Mouse (Mus musculus): Measurements from ENCODE around the gene Hdhd3.

Hdhd3 gene

GRCm38 (mm10) chr4:62503374-62503970, at the start of gene Hdhd3:
Gene Hdhd3, minus strand, starts transcription at chr4:62503467.
- no peak for DNase-seq (ENCODE audit: low read depth)

- no peak for DNase-seq (ENCODE audit: low read depth)
Observed at GRCm38 (mm10) chr4:62551966-62552365, 48.7 kb upstream of the Hdhd3 start.

- DNase-seq (ENCODE audit: low read depth), result no peak
Observed at GRCm38 (mm10) chr4:62544801-62545200, 41.5 kb upstream of the Hdhd3 start.

DNA sequence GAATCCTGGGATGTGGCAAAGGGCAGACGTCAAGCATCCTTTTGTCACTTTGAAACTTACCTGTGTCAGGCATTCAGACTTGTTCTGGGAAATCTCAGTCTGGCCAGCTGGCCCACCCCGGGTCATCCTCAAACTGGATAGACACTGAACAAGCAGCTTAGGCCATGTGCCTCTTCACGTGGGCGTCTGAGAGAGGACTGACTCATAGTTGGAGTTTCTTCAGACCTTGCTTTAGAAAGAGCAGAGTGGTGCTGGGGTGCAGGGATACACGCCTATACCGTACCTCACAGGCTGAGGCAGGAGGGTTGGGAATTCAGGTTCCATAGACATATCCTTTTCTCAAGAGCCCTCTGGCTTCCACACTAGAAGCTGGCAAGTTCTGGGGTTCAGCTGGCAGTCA, 40.5 kb upstream of the Hdhd3 start:
- no peak for DNase-seq (ENCODE audit: low read depth)

GRCm38 (mm10) chr4:62541802-62542201, 38.5 kb upstream of the Hdhd3 start:
- DNase-seq (ENCODE audit: low read depth), result no peak

DNA sequence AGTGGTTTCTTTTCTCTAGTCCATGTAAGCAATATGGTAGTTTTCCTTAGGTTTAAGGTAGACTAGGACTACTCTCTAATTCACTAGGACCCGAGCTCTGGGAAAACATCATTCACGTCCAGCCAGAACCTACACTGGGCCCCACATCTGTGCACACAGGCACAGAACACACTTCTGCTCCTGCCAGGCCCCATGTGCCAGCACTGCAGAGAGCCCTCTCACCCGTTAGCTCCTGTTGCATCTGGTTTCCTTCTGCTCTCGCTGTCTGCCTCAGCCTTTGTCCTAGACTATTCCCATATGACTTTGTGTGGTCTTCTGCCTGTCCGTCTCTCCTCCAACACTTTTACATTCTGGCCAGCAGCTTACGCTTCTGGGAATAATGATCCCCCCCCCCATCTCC, 30.5 kb upstream of the Hdhd3 start:
- DNase-seq (ENCODE audit: low read depth), result no peak

DNA sequence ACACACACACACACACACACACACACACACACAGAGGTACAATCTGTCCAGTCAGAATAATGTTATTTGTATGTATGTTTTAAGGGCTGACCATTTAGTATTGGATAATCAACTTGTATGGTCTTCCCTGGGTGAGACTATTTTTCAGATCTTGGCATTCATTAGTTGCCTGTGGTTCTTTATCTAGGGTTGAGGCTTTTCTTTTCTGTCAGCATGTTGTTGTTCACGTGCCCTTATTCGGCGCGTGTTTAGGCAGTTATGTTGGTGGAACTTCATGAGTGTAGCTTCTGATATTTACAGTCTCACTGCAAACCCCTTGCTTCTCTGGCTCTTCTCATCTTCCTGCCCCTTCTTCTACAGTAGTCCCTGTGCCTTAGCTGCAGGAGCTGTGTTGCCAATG, 24.4 kb upstream of the Hdhd3 start:
- no peak for DNase-seq (ENCODE audit: low read depth)

DNA sequence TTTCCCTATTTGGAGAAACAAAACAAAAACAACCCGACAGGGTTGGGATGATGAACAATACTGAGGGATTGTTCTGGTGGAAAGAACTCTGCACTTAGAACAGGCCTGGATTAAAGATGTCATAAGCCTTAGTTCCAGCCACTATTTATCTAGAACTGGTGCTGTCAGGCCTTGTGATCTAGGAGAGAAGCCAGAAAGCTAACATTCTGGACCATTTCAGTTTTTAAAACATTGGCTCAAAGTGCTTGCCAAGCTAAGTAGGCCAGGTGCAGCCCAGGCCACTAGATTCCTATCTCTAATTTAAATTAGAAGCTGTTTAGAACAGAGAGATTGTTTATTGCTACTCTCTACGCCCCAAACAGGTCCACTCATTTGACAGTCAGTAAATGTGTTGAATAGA, 23.0 kb upstream of the Hdhd3 start:
- DNase-seq (ENCODE audit: low read depth), result no peak

GRCm38 (mm10) chr4:62525489-62525811, 22.2 kb upstream of the Hdhd3 start:
- no peak for DNase-seq (ENCODE audit: low read depth)

GRCm38 (mm10) chr4:62524651-62525488, 21.6 kb upstream of the Hdhd3 start, which contains the start of the genes Pole3 and 4933430I17Rik:
Gene Pole3, minus strand, starts transcription at chr4:62525068.
Gene 4933430I17Rik, plus strand, starts transcription at chr4:62525369.
- DNase-seq (ENCODE audit: low read depth), result peak; percentile 96

DNA sequence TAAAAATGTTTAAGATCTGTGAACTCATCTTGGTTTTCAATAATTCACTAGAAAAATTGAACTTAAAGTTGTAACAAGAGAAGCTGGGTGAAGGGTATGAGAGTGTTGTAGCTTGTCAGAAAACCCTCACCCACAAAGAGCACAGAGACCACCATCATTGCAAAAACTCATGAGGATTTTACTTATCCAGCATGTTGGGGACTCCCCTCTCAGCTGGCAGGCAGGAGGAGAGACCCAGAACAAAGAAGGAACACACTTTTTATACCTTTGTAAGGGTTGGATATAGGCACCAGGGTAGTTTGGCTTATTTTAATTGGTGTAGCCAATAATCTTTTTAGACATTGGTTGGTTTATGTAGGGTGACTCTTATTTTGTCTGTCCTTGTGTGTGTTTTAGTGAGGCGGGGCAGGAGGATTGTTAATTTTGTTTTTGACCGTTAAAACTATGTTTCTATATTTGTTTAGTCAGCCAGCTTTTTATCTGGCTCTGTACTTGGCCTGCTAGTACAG, 17.7 kb upstream of the Hdhd3 start:
- DNase-seq (ENCODE audit: low read depth), result no peak

DNA sequence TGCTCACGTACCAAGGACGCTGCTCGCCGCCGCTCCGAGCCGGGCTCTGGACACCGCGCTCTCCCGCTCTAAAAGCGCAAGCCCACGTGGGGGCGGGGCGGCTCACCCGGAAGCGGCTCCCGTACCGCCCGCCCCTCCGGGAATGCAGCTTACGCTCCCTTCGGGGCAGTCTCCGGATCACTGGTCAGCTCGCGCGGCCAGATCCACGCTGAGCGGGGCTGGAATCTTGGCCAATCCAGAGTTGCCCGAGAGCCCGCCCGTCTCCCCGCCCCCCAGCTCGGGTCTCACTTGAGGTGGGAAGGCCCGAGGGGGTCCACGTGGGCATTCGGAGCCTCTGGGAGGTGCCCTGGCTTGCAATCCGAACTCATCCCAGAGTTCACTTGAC, 16.6 kb upstream of the Hdhd3 start, which contains the start of gene Alad:
Gene Alad (minus strand): TSS at position 70 of the 385 bp plus-strand sequence.
- DNase-seq (ENCODE audit: low read depth), result peak; percentile 86

DNA sequence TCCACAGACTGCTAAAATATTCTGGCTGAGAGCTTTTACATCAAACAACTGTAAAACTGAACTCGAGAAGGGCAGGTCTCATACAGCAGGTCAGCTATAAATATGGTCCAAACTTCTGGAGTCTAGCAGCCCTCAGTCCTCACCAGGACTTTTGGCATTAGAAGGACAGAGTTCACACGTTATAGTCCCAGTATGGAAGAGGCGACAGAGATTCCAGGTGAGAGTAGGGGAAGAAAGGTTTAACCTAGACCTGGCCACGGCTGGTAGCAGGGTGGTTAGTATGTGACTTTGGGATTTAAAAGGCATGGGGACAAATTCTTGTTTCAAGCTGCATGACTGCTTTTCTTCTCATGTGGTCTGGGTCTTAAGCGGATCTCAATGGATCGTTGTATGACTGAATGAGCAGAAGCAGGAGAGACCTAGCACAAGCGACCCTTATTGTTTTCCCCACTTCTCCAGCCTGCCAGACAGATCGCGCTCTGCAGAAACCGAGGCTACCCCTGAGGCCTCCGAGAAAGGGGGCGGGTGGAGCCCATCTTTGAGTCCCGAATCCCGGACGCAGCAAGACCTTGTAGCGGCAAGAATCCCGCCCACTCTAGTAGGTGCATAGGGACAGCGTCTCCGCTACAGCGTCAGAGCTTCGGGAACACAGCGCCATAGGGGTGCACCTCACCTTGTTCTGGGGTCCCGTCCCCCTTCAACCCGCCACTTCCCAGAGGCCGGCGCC, 16.0 kb upstream of the Hdhd3 start:
- DNase-seq (ENCODE audit: low read depth), result no peak

DNA sequence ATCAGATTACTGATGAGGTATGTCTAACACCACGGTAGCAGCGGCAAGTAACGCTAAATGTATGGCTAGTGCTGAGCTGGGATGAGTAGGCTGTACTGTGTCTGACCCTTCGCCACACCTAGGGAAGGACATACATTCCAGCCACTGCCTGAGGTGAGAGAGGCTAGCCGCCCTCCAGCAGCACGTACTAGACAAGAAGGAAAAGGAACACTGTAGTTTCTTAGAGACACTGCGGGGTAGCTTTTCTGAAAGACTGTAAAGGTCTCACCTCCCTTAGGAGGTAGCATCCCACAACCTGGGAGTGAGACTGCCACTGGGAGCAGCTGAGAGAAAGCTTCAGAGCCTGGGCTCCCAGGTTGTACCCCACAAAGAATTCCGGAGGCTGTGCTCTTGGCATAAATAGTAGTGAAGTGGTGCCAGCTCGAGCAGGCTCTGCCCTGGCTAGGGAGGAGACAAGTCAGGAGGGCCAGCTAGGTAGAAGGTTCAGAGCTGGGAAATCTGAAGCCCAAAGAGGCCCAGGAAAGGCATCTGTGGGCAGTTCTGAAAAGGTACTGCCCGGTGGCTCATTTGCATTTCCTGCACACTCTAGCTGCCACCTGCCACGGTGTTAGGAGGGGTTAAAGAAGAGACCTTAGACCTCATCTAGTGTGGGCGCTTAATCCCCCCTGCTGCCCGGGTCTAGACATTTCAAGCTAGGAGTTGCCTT, 15.3 kb upstream of the Hdhd3 start:
- DNase-seq (ENCODE audit: low read depth), result no peak

DNA sequence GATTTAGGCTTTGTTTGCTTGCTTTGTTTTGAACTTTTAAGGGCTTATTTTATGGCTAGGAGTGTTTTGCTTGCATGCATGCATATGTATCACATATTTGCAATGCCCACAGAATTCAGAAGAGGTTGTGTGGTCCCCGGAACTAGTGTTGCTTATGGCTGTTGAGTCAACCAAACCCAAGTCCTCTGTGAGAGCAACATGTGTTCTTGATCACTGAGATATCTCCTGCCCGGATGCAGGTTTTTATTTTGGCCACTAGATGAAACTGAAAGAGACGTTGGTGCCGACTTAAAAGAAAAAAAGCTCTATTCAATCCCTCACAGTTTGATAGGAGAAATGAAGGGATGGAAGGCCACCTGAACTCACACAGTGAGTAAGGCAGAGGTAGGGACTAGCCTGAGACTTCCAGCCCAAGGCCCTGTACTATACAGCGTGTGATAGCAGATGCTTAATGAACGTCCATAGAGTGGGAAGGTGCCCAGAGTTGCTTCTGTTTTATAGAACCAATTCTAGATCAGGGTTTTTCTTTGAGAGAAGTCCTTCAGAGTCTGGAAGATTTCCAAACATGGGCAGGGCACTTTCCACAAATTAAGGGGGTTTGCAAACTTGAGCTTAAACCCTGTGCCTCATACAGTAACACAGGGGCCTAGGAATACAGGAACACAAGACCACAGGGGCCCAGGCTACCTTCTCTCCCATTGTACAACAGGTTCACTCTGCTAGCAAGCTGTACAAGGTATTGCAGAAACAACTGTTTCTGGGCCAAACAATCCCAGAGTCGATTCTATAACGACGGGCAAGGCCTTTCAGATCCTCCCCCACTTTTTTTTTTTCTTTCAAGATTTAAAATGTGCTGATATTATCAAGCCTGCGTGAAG, 14.5 kb upstream of the Hdhd3 start:
- no peak for DNase-seq (ENCODE audit: low read depth)

DNA sequence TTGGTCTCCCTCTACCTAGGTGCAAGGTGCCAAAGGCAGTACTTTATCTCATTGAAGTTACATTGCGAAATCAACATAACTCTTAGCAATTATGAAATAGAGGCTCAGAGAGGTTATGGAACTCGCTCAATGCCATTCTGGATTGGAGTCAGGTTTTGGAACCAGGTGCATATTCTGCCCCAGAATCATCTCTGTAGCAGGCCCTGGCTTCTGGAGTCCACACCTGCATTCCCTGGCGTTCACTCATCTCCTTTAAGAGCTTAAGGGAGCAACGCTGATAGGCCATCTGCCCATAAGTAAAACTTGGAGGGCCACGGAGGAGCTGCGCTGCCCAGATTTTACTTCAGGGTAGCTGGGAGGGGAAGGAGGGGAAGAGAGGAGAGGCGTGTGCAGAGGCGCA, 13.8 kb upstream of the Hdhd3 start:
- no peak for DNase-seq (ENCODE audit: low read depth)

GRCm38 (mm10) chr4:62516579-62516978, 13.3 kb upstream of the Hdhd3 start:
- peak; percentile 72 for DNase-seq (ENCODE audit: low read depth)

DNA sequence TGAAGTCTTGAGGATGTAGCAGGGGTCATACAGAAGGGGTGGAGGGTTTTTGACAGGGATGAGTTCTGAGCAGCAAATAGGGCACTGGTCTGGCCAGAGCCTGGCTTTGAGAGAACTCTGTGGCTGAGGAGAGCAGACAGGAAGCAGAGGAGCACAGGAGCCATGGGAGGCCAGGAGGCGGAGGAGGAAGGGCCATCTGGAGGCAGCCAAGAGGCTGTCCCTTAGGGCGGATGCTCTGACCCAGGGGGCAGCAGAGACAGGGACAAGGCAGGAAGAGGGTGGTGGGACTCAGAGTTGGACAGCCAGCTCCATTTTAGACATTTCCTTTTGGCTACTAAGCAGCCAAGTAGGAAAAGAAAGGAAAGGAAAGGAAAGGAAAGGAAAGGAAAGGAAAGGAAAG, 12.8 kb upstream of the Hdhd3 start:
- DNase-seq (ENCODE audit: low read depth), result no peak

DNA sequence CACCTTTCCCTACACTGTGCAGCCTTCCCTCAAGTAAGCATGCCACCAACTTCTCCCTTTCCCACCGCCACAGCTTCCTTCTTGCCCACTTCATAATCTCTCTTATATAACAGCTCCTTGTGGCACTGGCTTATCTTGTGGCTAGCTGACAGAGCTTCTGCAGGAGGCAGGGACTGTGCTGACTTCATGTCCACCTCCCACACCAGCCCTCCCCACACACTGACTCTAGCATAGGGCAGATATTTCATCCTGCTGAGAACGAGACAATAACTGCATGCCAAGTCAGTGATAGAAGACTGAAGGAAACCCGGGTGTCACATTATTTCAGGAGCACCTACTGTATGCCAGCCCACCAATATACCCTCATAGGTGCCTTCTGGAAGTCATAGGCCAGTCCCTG, 12.2 kb upstream of the Hdhd3 start:
- no peak for DNase-seq (ENCODE audit: low read depth)

DNA sequence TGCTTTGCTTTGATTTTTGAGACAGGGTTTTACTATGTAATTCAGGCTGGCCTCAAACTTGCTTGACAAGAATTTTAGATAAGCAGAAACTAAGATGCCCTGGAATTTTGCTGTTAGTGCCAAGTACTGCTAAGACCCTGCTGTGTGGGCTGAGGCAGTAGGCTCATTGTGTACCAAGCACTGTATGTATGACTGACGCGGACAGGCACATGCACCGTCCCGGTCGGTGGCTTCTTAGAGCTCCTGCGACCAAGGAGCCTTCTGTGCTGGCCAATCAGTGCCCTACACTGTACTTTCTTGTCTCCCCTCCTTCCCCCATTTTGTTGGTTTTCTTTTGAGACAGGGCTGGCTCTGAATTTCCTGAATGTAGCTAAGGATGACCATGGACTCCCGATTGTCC, 11.7 kb upstream of the Hdhd3 start:
- DNase-seq (ENCODE audit: low read depth), result no peak

GRCm38 (mm10) chr4:62513998-62514506, 10.8 kb upstream of the Hdhd3 start:
- DNase-seq (ENCODE audit: low read depth), result no peak
